Mouse (Mus musculus): ENCODE results near the gene Gm10642. TPM values are rescaled to one million over a fixed set of nuclear protein-coding genes. Genes with fewer than 3 reads are reported as not detected.

Gene Gm10642
- total RNA-seq (2022): 1 to 10 TPM in 3 of 4 experiments, under 1 TPM in 1; 0.52 to 1.5 (median 1.4) TPM

DNA sequence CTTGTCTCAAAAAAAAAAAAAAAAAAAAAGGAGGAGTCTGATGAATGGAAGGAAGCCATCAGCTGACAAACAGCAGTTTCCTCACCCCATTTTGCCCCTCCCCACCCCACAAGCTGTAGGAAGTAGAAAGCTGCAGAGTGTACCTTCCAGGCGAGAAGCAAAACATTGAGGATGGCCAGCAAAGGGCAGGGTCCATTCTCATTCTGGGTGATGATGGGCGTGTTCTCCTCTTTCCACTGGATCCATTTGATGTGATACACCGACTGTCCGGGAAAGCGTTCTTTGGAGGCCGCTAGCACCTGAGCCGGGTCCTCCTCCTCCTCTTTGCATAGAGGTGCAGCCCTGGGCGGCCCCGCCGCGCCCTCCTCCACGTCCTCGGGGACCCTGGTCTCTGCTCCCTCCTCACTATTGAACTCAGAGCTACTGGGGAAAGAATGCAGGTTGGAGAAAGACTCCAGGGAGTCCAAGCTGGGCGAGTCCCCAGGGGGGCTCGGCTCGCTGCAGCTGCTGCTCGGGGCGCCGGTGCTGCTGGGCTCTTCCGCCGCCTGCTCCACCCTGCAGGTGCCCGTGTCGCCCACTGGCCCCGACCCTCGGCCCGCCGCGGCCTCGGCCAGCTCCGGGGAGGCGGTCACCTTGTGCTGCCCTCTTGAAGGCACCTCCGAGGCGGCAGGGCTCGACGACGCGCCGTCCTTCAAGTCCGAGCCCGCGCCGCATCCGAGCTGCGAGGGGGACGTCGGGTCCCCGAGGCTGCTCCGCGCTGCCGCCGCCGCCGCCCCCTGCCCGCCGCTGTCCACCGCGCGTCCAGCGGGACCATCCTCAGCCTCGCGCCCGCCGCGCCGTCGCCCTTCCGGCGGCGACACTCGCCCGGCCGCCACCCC lies at the start of gene Gm10642:
Gene Gm10642, plus strand, starts transcription at position 122 of the 878 bp plus-strand sequence.
- peak; percentile 47 to 50 for DNase-seq (ENCODE audit: low spot score in 2 of 2)

DNA sequence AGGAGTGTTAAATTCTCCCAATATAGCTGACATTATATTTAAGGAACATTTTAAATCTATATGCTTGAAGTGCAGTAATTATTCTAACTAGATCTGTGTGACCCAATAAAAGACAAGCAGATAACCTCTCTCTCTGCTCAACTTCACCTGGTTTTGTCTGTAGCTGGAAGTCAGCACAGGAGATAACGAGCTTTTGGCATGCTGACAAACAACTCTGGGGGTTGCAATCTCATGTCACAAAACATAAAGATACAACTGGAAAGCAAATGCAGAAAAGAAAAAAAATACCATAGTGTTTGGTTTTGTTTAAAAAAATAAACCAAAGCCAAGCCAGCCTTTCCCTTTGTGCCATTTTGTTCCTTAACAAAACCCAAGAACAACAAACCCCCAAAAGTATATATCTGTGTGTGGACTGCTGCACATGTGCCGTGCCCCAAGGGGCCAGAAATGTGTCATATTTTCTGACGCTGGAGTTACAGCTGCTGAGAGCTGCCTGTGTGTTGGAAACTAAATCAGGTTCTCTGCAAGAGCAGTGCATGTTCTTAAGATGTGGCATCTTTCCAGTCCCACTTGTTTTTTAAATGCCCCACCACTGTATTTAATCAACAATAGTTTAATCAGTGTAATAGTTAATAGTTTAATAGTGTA lies 44.9 kb upstream of the Gm10642 start:
- no peak for DNase-seq (ENCODE audit: low spot score in 2 of 2)

DNA sequence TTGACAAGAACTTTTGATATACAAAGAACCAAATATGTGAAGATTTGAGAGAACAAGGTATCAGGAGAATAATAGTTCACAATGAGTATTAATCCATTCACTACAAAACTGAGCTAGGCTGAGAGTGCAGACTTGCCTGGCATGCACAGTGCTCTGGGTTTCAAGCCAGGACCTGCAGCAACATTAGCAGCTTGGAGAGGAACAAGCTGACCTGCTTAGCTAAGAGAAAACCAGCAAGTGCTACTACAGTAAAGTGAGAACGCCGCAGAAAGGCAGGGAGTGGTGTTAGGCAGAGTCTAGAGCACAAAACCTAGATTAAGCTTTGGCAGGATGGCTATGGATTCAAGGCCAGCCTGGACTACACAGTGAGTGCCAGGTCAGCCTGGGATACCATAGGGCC lies 26.3 kb upstream of the Gm10642 start:
- DNase-seq (ENCODE audit: low spot score in 2 of 2): no peak

DNA sequence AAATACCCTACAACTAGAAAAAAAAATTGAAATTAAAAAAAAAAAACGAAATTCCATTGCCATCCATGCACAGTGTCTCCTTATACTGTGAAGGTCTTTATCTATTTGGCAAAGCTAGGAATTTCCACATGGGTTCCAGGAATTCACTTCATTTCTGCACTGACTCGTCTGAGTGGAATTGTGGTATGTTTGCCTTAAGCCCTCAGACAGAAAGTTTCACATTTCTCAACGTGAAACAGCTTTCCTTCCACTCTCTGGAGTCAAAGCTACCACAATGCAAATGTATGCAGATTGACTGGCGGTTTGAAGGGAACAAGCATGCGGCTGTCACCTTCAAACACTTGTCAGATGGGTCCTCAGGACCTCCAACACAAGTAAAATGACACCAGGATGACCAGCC lies 24.4 kb upstream of the Gm10642 start:
- no peak for DNase-seq (ENCODE audit: low spot score in 2 of 2)

DNA sequence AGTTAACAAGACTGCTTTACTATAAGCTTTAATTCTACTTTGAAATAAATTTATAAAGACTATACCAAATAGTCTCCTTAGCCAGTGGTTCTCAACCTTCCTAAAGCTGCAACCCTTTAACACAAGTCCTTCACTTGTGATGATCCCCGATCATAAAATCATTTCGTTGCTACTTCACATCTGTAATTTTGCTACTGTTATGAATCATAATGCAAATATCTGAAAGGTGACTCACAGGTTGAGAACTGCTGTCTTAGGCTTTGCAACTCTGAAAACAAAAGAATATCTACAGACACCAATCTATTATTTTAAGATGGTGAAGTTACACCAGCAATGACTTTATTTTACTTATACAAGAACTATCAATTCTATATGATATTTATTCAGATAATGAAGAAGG lies 19.3 kb upstream of the Gm10642 start:
- DNase-seq (ENCODE audit: low spot score in 2 of 2): no peak

DNA sequence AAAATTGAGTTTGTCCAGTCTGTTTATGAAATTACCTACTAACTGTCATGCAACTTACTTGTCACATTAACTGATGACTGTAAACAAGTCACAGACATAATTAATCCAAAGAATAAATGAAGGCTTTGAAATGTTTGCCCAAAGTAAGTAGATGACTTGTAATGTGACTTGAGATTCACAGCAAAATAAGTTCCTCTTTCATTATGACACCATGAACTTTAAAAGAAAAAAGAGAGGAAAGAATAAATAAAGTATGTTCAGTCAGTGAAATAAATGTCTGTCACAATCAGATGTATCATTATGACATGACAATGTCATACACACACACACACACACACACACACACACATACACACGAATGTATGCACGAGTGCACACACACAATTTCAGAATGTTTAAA lies 5.8 kb upstream of the Gm10642 start:
- no peak for DNase-seq (ENCODE audit: low spot score in 2 of 2)

DNA sequence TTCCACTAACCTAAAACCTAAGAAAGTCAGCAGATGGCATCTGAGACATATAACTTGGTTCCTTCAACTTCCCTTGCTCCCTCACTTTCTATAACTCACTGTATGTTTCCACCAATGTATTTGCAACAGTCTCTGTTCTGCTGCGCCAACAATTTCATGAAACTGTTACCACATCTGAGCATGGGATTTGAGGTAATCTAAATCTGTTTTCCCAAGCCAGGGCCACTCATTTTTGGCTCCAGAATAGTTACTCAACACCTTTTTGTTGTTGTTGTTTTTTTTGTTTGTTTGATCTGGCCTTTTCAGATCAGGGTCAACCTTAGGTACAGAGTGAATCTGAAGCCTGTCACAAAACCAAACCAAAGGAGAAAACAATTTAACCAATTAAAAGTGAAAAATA lies 5.1 kb upstream of the Gm10642 start:
- no peak for DNase-seq (ENCODE audit: low spot score in 2 of 2)

DNA sequence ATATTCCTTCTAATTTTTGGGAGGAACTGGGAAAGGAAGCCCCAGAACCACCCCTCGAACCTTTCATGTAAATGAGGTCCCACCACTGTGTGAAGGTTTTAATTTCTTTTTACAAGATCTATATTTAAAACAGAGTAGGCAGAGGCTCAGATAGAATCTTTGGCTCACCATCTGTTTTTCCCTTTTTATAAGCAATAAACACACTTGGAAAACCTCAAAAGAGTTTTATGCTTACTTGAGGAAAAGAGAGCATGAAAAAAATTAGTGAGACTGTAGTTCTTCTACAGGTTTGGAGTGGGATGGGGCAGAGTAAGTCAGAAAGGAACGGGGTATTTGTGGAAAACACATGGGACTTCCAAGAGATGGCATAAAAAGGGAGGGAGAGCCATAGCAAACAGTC lies 3.8 kb upstream of the Gm10642 start:
- DNase-seq (ENCODE audit: low spot score in 2 of 2): no peak

DNA sequence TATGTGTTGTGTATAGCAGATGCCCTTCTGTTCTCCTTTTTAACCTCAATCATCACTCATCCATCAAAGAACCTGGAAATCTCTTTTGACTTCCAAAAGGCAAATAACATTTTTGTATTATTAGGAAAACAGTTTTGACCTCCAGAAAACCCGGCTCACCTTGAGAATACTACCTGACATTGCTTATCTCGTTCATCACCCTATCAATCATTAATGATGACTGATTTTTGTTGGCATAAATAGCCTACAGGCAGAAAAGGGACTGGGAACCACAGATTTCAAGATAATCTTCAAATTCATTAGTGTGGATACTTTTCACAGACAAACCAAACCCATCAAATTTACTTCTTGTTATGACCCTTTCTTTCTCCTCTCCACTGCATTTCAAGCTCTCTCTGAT lies 2.2 kb upstream of the Gm10642 start:
- DNase-seq (ENCODE audit: low spot score in 2 of 2): no peak

DNA sequence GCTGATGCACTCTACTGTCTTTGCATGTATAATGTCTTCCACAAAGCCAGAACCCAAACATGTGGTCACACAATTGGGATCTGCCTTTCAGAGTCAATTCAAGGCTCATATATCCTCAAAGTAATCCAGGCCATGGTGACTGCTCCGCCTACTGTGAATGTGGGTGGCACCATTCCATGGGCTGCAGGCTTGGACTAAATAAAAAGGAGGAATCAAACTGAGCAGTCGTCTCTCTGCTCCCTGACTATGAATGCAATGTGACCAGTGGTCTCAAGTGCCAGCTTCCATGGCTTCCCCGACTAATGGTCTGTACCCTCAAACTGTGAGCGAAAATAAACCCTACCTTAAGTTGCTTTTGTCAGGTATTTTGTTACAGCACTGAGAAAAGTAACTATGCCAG lies 1.6 kb upstream of the Gm10642 start:
- no peak for DNase-seq (ENCODE audit: low spot score in 2 of 2)

DNA sequence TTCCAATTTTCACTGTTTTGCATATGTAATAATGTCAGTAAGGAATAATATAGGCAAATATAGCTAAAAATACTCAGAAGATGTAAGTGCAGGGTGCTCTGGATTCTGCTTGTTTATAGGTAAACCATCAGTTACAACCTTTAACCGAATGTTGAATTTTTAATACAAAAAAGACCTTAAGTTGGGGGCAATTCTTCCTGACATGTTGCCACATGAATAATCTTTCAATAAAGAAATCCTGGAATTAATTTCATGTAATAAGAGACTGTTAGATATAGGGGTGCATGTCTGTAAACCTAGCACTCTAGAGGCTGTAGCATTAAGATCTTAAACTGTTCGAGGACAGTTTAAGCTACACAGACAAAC lies 304 bp upstream of the Gm10642 start:
- DNase-seq (ENCODE audit: low spot score in 2 of 2): no peak

DNA sequence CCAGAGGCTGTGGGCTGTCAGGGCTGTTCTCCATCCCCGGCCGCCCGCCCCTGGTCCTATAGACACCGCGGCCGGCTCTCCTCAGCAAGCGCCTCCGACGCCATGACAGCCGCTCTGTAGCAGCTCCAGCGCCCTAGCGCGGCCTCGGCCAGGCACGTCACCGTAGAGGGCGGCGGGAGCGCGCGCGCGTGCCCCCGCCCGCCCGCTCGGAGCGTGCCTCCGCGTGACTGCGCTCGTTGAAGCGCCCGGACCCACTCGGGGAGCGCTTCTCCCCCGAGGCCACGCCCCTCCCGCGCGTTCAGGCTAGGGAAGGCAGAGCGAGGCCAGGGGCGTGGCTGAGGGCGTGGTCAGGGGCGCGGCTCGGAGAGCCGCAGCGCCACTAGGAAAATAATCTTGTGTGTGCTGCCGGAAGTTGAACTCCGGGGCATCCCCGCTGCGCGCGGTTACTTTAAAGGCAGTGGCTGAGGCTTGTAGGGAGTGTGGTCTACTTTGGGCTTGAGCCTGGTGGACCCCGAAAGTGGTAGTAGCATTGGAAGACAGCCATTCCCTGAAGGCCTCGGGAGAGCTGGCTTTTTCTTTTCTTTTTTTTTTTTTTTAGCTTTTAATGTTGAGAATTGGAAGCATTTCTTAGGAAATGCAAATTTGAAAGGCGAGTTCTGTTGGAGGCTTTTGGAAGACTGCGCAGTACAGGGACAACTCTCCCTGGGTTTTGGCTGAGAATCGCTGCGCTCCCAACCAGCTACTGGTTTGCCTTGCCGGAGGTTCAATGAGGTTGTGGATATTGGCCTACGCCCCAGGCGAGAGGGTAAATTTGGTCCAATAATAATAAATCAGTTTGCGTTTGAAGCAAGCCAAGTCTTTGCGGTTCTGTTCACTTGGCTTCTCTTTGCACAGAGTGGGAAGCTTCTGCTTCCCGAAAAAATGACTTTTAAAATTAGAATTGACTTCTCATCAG lies 1.2 kb downstream of the Gm10642 start, which contains the start of gene Mindy2:
Gene Mindy2, minus strand, starts transcription at position 162 of the 955 bp plus-strand sequence.
- DNase-seq (ENCODE audit: low spot score in 2 of 2): peak; percentile 85 to 96

DNA sequence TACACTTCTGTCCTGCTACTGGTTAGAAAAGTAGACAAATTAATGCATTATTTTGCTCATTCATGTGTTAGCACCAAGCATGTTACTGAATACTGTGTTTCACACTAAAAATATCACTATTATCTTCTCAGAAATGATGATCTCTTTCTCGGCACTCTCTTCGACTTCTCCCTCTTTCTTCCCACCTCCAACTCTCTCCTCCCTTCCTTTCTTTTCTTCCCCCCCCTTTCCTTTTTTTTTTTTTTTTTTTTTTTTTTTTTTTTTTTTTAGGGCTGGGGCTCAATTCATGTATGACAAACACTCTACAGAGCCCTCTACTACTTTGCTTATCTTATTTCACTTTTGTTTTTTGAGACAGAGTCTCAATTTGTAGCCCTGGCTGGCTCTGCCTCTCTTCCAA lies 2.2 kb downstream of the Gm10642 start:
- DNase-seq (ENCODE audit: low spot score in 2 of 2): no peak

DNA sequence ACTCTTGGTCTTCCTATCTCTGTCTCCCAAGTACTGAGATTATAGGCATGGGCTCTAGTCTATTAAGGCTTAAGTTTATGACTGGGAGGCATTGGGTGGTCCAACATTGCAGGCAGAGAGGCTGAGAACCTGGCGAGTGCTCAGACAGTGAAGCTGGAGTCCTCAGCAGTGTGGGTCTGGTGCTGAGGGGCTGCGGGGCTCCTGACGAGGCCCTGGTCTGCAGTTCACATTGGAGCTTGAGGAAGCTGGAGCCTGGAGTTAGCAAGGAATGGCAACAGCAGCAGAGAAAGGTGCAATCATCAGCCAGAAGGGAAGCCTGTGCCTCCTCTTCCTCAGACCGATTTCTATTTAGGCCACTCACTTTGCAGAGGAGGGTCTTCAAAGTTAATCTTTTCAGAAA lies 8.8 kb downstream of the Gm10642 start:
- DNase-seq (ENCODE audit: low spot score in 2 of 2): no peak

DNA sequence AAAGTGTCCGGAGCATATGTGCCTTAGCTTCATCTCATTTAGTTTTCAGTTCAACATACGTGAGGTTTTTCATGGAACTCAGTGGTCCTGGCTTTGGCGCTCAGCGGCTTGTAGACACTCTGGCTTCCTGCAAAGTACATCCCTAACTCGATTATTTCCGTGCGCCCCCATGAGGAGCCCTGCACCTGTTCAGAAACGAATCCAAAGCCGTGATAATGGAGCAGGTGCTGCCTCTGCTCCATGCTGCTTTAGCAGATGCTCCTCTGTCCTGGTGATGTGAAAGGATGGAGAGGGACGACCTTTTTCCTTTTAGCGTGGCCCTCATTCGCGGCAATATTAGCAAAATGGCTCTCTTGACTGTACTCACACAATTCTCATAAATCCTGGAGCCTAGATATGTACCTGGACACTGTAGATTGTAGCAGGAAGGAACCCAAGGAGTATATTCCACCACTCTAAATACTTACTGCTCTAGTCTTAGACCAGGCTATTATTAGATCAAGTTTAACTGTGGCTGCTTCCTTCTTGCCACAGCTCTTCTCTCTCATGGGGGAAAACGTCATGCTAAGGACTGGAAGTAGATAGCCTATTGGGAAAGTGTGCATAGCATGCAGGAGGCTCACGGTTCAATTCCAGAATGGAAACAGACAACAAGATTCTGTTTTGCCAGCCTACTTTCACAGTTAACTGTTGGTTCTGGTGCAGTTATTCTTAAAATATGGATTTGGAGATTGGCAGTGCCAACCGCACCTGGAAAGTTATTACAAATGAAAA lies 9.5 kb downstream of the Gm10642 start:
- DNase-seq (ENCODE audit: low spot score in 2 of 2): no peak

DNA sequence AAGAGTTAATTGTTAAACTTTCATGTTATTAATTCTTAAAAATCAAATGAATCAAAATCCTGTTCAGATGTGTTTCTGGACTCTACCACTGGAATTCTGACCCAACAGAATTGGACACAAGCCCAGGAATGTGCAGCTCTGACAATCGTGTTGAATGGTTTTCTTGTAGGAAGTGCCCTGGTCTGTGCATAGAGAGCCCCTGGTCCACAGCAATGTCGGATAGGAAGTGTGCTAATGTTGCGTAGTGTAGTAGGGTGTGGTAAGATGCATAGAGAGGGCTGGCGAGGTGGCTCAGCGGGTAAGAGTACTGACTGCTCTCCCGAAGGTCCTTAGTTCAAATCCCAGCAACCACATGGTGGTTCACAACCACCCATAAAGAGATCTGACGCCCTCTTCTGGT lies 10.8 kb downstream of the Gm10642 start:
- no peak for DNase-seq (ENCODE audit: low spot score in 2 of 2)

DNA sequence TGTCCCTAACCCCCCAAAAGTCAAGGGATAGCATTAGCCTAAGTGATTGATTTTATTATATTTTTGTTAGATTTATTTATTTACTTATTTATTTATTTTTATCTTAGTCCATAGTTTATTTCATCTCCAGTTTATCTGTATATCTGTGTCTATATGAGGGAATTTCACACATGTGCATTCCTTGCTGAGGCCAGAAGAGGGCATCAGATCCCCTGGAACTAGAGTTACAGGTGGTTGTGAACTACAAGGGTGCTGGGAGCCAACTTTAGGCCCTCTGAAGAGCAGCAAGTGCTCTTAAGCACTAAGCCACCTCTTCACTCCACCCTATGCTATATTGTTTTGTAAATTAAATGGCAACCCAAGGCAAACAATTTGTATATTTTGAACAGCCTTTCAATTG lies 12.0 kb downstream of the Gm10642 start:
- DNase-seq (ENCODE audit: low spot score in 2 of 2): no peak

DNA sequence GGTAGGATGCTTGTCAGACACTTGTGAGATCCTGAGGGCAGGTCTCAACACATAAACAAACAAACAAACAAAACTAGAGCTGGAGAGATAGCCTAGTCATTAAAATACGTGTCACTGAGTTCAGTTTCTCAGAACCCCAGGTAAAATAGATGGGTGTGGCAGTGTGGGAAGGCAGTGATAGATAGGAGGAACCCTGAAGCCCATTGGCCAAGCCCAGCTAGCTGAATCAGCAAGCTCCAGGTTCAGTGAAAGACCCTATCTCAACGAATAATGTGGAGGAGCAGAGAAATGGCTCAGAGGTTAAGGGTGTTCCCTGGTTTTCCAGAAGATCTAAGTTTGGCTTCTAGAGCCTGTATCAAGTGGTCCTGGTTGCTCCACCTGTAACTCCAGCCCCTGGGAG lies 13.1 kb downstream of the Gm10642 start:
- no peak for DNase-seq (ENCODE audit: low spot score in 2 of 2)

DNA sequence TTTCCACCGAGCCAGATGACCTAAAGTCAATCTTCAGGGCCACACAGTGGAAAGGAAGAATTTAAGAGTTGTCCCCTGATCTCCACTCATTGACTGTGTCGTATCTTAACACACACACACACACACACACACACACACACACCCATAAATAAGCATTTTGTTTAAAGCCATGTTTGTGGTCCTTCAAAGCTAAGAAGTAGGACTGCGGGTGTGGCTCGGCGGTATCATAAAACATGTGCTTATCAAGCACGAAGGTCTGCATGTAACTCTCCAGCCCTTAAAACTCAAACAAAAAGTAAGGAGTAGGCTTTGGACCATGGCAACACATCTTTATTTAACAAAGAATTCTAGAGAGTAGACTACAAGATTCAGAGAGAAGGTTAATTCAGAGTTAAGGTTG lies 14.3 kb downstream of the Gm10642 start:
- no peak for DNase-seq (ENCODE audit: low spot score in 2 of 2)

DNA sequence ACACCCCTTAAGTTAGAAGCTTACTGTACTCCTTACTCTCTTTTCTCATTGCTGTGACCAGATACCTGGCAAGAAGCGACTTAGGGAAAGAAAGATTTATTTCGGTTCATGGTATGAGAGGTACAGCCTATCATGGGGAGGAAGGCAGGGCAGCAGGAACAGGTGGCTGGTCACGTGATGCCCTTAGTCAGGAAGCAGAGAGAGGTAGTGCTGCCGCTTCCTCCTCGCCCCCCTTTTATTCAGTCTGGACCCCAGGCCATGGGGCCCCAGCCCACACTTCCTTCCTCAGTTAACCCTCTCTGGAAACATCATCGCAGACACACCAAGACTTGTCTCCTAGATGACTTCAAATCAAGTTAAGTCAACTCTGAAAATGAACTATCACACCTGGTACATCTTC lies 15.2 kb downstream of the Gm10642 start:
- no peak for DNase-seq (ENCODE audit: low spot score in 2 of 2)

Data from left cerebral cortex, adult 8-10 months (tissue).